Mouse (Mus musculus): ENCODE measurements around the gene Myo16.

Gene Myo16

GRCm38 (mm10) chr8:10548003-10548584 lies 394.4 kb downstream of the Myo16 start:
- DNase-seq (ENCODE audit: low spot score in 2 of 2) = no peak

GRCm38 (mm10) chr8:10549434-10549833 lies 395.7 kb downstream of the Myo16 start:
- DNase-seq (ENCODE audit: low spot score in 2 of 2) = no peak

GRCm38 (mm10) chr8:10557961-10558360 lies 404.2 kb downstream of the Myo16 start:
- no peak for DNase-seq (ENCODE audit: low spot score in 2 of 2)

- no peak for DNase-seq (ENCODE audit: low spot score in 2 of 2)
These were observed 405.8 kb downstream of the Myo16 start for GRCm38 (mm10) chr8:10559479-10559878.

GRCm38 (mm10) chr8:10561616-10562015 lies 407.9 kb downstream of the Myo16 start:
- no peak for DNase-seq (ENCODE audit: low spot score in 2 of 2)

GRCm38 (mm10) chr8:10562046-10562445 lies 408.3 kb downstream of the Myo16 start:
- no peak for DNase-seq (ENCODE audit: low spot score in 2 of 2)

- no peak for DNase-seq (ENCODE audit: low spot score in 2 of 2)
These were observed 408.9 kb downstream of the Myo16 start for GRCm38 (mm10) chr8:10562636-10563035.

- DNase-seq (ENCODE audit: low spot score in 2 of 2) = no peak
These were observed 411.7 kb downstream of the Myo16 start for GRCm38 (mm10) chr8:10565231-10566029.

- no peak for DNase-seq (ENCODE audit: low spot score in 2 of 2)
These were observed 414.7 kb downstream of the Myo16 start for GRCm38 (mm10) chr8:10568448-10568847.

GRCm38 (mm10) chr8:10574096-10574495 lies 420.4 kb downstream of the Myo16 start:
- DNase-seq (ENCODE audit: low spot score in 2 of 2) = peak; percentile 17 to 50

- no peak for DNase-seq (ENCODE audit: low spot score in 2 of 2)
These were observed 421.5 kb downstream of the Myo16 start for GRCm38 (mm10) chr8:10575244-10575643.

GRCm38 (mm10) chr8:10586956-10587744 lies 433.4 kb downstream of the Myo16 start:
- DNase-seq (ENCODE audit: low spot score in 2 of 2) = no peak

GRCm38 (mm10) chr8:10589422-10589933 lies 435.8 kb downstream of the Myo16 start:
- DNase-seq (ENCODE audit: low spot score in 2 of 2) = no peak

GRCm38 (mm10) chr8:10592917-10593316 lies 439.2 kb downstream of the Myo16 start:
- no peak for DNase-seq (ENCODE audit: low spot score in 2 of 2)

- DNase-seq (ENCODE audit: low spot score in 2 of 2) = no peak
These were observed 442.6 kb downstream of the Myo16 start for GRCm38 (mm10) chr8:10596353-10596752.

GRCm38 (mm10) chr8:10597595-10597994 lies 443.9 kb downstream of the Myo16 start:
- no peak for DNase-seq (ENCODE audit: low spot score in 2 of 2)

GRCm38 (mm10) chr8:10598889-10599288 lies 445.2 kb downstream of the Myo16 start:
- no peak for DNase-seq (ENCODE audit: low spot score in 2 of 2)

- no peak for DNase-seq (ENCODE audit: low spot score in 2 of 2)
These were observed 452.5 kb downstream of the Myo16 start for GRCm38 (mm10) chr8:10606028-10606815.

- DNase-seq (ENCODE audit: low spot score in 2 of 2) = no peak
These were observed 453.1 kb downstream of the Myo16 start for GRCm38 (mm10) chr8:10606816-10607209.

GRCm38 (mm10) chr8:10611636-10612035 lies 457.9 kb downstream of the Myo16 start:
- no peak for DNase-seq (ENCODE audit: low spot score in 2 of 2)

GRCm38 (mm10) chr8:10613371-10613770 lies 459.7 kb downstream of the Myo16 start:
- no peak for DNase-seq (ENCODE audit: low spot score in 2 of 2)

GRCm38 (mm10) chr8:10619689-10620088 lies 466.0 kb downstream of the Myo16 start:
- DNase-seq (ENCODE audit: low spot score in 2 of 2) = no peak

Data from spleen, postnatal 14 days (tissue).